Mouse (Mus musculus) cerebellum, adult 2 months (tissue): ENCODE measurements at regions not wholly inside any gene's neighbourhood (a gene's known extent, or its start where the extent isn't known, plus 50 kb on each side); places are given as distances from the start of the nearest gene placed in this dataset.

Experiments used
- CTCF ChIP-seq: fragments of 200-500 bp; IDR thresholded peaks from 2 replicates; pipeline ENCODE4 v1.5.1; 2011; ENCODE audit warnings: low read depth, mild to moderate bottlenecking, control low read depth, low read length, moderate library complexity, borderline replicate concordance; ENCODE audit not compliant: insufficient read depth
- POLR2A ChIP-seq: fragments of 200-500 bp; IDR thresholded peaks from 2 replicates; pipeline ENCODE4 v1.6.1; 2011; ENCODE audit warnings: low read length, control low read depth, borderline replicate concordance; ENCODE audit not compliant: insufficient read depth

DNA sequence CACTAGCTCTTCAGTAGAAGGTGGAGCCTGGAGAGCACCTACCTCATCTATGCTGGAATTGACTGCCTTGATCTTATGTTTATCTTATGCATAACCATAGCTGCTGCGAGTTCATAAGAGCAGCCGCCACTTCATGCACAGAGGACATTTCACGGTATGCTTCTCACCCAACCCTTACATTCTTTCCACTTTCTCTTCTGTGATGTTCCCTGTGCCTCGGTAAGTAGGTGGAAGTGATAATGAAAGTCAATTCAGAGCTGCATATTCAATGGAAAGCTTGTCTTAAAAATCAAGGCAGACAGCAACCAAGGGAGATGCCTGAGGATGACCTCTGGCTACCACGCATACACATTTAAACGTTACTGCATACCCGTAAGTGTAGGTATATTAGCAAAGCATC is 548.9 kb upstream of the Castor2 start:
- TF ChIP-seq POLR2A = no peak
- TF ChIP-seq CTCF = no peak
